17 mouse cellular contexts compared by ENCODE assay signal in the genomic region with DNA sequence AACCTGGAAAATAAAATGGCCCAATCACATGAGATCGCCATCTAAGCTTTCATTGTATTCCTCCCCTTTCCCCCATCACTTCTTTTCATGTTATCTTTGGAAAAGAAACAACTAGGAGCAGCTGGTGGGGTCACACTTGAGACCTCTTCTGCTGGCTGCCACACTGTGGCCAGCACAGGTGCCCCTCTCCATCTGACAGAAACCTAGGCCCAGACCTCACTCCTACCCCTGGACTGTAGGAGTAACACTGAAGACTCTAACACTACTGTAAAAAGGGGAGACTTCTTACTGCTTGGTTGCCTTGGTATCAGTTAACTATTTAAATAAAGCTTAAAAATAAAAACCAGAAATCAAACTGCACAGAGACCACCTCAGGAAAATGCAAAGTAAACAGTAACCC.
"Had no signal": no experiment of that assay in that cellular context is flagged by ENCODE, and none has a peak within 500 bp of the region (broad histone marks: within the 10 kb centered on the region; RNA-seq: fewer than 3 reads in every experiment).

No protein-coding gene starts in this region.

- H3K4me3 ChIP-seq: lung, embryonic 15.5 days; megakaryocyte, embryonic 14.5 days; midbrain, embryonic 13.5 days; midbrain, embryonic 15.5 days; neural tube, embryonic 12.5 days; stomach, embryonic 15.5 days had no signal

- H3K27me3 ChIP-seq: lung, embryonic 15.5 days; megakaryocyte, embryonic 14.5 days; midbrain, embryonic 13.5 days; midbrain, embryonic 15.5 days; neural tube, embryonic 12.5 days; stomach, embryonic 15.5 days had no signal

- H3K9ac ChIP-seq: lung, embryonic 15.5 days; midbrain, embryonic 13.5 days; midbrain, embryonic 15.5 days; neural tube, embryonic 12.5 days; stomach, embryonic 15.5 days had no signal

- ATAC-seq: lung, postnatal 0 days; midbrain, embryonic 13.5 days; midbrain, embryonic 15.5 days had no signal

- H3K4me1 ChIP-seq: lung, embryonic 15.5 days; midbrain, embryonic 15.5 days; neural tube, embryonic 12.5 days; stomach, embryonic 15.5 days had no signal

- H3K27ac ChIP-seq: lung, embryonic 15.5 days; macrophage; midbrain, embryonic 13.5 days; midbrain, embryonic 15.5 days; neural tube, embryonic 12.5 days; stomach, embryonic 15.5 days; stomach, postnatal 0 days had no signal

- H3K4me2 ChIP-seq: lung, embryonic 15.5 days; midbrain, embryonic 11.5 days; midbrain, embryonic 13.5 days; midbrain, embryonic 15.5 days; neural tube, embryonic 12.5 days; stomach, embryonic 15.5 days had no signal

- H3K9me3 ChIP-seq: lung, embryonic 15.5 days; megakaryocyte, embryonic 14.5 days; midbrain, embryonic 13.5 days; midbrain, embryonic 15.5 days; neural tube, embryonic 12.5 days; stomach, embryonic 15.5 days had no signal

- DNase-seq: lung, adult 2 months; lung, postnatal 14 days; lung, postnatal 36 days; right cerebral cortex, postnatal 14 days; thymus, adult 2 months; thymus, postnatal 25 days; thymus, postnatal 4 days had no signal
